Mouse (Mus musculus) adrenal gland, postnatal 14 days (tissue): ENCODE measurements at regions not wholly inside any gene's neighbourhood (a gene's known extent, or its start where the extent isn't known, plus 50 kb on each side); places are given as distances from the start of the nearest gene placed in this dataset.

Experiments
- DNase-seq: peaks from one replicate; pipeline ENCODE4 v3.0.0; 2021; ENCODE audit warnings: mixed read lengths

DNA sequence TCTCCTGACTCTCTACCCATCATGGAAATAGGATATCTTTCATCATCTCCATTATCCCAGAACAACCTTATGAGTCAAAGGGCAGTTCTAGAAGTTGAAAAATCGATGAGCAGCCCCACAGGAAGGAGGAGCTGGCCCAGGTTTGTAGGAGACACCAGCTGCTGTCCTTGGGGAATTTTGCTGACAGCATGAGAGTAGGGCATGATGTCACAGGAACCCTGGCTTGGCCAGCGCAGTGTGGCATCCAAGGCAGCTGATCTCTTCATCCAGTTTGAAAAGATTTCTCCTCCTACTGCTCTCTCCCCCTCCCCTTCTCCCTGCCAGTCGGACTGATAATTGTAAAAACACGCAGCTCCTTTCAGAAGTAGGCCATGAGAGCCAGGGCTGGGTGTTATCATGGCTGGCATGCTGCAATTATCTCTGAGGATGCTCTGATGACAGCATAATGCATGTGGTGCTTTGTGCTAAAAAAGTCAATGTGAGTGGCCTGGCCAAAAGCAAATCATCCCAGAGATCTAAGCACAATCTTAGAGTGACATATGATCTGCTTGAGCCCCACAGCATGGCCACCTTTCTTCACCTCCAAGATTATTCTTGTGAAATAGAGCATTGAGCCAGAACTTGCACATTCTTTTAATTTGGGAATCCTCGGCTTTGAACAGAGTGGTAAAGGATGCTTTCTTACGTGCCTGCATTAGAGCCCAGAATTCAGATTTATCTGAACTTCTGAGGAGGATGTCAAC lies 54.2 kb downstream of the Gjd2 start:
- no peak for DNase-seq

DNA sequence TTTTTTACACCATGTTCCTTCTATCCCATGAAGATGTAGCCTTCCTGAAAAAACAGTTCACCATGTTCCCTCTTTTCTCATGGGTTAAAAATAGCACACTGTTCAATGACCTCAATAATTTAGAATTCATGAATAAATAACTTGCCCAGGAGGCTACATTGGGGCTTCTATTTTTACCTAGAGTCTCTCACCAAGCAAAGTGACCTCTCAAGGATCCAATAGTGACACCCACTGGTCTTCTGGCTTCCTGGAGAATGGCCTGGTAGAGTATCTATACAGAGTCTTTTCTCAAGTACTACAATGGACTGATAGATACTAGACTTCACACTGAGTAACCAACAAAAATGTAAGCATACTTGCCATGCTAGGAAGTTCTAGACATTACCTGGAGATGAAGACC lies 60.9 kb downstream of the Gjd2 start:
- DNase-seq: no peak

DNA sequence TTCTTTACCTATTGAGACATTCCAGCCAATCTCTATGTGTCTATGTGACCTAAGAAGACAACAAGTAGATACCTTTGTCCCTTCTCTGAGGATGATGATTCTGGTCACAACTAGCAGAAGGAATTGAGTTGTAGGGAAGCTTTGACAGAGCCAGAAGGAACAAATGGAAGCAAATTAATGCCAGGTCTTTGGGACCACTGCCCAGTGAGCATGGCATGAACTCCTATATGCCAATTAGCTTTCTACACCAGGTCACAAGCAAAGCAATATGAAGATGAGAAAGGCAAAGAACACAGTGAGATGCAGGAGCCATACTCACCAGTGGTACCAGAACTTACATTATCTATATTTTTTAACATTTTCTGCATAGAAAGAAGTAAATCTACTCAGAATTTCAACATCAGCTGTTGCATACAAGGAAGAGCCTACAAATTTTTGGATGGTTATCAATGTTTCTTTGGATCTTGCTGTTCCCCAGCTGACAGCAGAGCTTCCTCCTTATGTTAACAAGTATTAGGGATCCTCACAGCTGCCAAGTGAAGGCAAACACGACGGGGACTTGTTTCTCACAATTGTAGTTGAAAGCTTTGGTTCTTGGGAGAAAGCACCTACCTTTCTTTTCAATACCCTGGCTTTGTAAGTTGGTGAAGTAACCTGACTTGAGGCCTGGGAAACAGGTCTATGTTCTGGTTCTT lies 64.0 kb downstream of the Gjd2 start:
- DNase-seq: no peak

DNA sequence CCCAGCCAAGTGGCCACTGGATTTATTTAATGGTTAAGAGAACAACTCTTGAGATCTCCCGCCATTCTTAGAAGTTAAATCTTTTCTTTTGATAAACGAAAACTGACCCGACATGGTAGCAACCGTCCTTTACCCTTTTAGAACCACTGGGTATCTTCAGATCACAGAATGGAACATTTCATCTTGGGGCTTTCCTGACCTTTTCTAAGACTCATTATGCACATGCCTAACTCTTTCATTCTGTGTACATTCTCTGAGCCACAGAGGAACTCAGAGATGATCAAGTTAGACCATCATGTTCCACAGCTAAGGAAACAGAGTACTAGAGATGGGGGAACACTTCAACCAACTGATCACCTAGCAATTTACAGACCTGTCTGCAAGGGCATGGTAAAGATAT lies 81.7 kb downstream of the Gjd2 start:
- DNase-seq: no peak

DNA sequence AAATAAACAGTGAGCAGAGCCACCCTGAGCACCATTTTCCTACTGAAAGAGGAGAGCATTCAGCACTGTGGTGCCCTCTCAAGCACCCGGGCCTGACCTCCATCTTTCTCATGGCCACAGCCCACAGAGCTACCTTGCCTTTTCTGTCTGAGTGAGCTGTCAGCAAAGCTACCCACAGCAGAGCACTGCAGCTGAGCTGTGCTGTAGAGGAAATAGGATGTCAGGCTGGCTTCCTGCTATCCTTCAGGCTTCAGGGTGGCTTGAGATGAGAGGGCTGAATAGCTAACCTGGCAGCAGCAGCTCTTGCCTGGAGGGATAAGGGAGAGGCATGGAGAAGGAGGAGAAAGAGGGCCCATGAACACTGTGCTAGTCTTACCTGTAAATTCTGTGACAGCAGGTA lies 82.5 kb downstream of the Gjd2 start:
- DNase-seq: no peak

DNA sequence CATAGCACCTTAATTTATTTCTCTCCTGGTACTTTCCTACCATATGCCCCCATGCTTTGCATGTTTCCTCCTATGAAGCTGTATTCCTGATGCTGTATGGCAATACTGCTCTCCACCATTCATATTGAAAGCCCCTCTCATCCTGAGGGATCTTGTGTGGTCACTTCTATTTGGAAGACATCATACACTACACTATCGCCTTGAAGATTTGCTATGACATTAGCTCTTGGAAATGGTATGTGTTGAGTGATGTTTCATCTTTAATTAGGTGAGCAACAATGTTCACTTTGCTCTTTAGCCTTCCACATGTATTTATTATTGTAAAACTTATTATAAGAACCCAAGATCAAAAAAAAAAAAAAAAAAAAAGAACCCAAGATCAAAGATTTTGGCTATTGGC lies 81.2 kb upstream of the Arhgap11a start:
- DNase-seq: no peak

DNA sequence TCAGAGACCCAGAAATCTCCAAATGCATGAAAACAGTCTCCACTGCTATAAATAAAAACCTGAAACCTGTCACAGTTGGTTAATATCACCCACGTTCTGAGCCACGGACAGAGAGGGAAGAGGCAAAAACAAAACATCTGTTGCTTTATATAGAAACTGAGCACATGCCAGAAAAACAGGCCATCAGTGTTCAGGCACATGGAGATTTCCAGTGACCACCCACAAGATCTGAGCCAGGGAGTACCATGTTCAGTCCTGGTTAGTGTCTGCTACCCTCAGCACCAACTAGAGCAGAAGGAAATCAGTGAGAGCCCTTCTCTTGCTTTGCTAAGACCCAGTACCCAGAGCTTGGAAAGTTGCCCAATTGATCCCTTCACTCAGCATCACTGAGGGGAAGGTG lies 75.7 kb upstream of the Arhgap11a start:
- no peak for DNase-seq

DNA sequence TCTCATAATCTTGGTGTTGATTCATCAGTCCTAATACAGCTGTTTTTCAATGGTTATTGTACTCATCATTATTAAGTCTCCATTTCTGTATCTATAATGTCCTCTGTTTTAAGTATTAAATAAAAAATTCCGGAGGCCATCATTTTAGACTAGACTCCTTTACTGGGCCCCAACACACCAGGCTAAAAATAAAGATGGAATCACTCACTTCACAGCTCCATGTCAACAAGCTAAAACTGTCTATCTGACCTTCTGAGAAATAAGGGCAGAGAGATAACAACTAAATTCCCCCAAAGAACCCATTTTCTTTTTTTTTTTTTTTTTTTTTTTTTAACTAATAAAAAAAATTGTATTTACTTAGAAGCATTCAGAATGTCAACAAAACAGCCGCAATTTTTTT lies 70.5 kb upstream of the Arhgap11a start:
- DNase-seq: no peak

DNA sequence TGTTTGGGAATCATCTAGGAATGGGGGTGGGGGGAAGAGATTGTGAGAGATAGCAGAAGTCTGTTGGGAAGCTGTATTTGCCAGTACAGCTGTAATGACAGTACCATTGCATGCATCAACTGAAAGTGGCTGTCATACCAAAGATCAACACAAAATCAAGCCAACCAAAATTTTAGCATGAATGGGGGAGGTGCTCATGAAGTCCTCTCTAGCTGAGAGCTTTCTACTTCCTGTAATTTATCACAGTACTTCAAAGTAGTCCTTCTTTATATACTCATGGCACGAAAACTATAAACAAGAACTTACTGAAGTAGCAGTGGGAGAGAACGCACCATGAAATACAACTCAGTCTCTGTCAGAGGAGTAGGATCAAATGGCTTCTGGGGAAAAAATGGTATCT lies 65.8 kb upstream of the Arhgap11a start:
- DNase-seq: no peak

DNA sequence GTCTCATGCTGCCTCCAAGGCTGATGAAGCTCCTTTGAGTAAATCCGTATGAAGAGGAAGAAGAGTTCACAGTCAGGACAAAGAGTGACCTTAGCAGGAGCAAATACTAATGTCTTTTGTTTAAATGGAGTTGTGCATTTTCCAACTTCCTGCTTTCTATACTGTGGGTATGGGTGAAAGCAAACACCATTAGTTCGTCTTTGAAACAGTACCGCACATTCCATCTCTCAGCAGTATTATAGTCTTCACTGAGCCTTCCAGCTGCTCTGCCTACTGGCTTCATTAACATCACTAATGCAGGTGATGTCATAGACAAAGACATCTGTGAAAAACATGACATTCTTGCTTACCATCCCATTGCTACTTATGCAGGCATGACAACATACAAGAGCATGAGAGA lies 62.7 kb upstream of the Arhgap11a start:
- no peak for DNase-seq

DNA sequence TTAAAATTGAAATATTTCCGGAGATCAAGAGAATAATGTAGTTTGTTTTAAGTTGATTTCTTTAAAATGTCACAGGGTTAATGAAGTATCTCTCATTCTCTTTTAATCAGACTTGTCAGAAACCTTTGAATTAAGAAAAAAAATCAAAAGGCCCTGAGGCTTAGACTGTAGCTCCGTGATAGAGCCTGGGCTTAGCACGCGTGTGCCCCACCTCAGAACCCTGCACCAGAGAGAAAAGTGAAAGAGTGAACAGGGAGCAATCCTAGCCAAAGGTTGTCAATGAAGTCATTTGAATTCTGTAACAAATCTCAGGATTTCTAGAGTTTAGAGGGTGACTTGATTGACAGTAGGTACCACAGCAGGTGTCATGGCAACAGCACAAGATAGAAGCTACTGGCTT lies 61.0 kb upstream of the Arhgap11a start:
- no peak for DNase-seq

DNA sequence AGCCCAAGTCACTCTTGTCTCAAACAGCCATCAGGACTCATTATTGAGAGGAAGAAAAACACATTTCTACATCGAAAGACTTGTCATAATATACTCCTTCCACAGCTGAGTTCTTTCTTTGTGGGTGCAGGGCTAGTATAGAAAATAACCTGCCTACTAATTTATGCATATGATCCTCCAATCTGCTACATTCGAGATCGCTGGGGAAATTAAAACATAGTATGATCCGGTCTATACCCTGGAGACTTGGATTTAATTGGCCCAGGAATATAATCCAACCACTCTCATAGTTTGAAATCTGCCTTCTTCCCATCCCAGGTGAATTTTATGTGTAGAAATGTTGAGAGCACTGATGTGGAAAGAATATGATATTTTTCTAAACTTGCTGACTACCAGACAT lies 60.2 kb upstream of the Arhgap11a start:
- no peak for DNase-seq

DNA sequence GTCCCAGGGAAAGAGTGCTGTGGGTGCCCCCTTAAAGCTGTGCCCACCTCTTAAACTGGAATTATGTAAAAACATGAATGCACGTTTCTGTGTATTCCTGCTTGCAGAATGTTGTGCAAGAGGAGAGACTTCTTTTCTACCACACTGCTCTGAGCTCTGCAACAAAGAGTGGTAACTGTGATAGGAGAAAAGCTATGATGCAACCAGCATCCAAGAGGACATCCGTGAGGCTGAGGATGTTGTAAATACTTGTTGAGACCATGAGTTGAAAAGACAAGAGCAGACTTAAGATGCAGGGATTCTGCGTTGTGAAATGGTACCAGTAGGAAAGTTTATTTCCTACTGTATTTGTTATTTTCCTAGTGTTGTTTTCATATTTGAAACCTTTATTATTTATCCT lies 56.0 kb upstream of the Arhgap11a start:
- no peak for DNase-seq

DNA sequence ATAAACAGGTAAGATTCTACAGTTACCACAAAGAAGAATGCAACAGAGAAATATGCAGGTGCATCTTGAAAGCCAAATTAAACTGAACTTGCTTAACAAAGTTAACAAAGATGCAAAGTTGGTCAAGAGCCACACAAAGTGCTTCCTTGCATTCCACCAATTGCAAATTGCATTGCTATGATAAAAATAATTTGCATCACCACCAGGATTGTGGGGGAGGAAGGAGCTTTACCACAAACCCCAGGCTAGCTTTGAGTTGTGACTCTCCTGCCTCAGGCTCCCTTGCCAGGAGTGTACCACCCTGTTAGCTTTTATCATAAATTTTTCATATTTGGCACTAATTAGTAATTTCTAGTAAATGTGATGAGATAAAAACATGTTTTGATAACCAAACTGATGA lies 55.4 kb upstream of the Arhgap11a start:
- no peak for DNase-seq

DNA sequence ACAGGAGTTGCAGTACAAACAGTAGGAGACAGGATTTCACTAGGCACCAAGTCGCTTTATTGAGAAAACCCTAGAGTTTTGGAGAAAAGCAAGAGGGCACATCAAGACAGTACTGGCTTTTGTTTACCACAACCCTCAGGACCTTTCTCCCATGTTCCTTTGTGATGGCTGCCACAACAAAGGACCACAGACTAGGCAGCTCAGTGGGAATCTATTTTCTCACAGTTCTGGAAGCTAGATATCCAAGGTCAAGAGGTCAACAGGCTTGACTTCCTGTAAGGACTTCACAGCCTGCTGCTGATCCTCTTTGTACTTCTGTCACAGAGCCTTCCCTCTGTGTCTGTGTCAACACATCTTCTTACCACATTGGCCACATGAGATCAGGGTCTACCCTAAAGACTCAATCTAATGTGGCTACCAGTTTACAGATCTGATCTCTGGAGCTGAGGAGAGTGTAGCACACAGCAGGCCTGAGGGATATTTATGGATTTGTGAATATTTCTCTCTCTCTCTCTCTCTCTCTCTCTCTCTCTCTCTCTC lies 54.6 kb upstream of the Arhgap11a start:
- no peak for DNase-seq

DNA sequence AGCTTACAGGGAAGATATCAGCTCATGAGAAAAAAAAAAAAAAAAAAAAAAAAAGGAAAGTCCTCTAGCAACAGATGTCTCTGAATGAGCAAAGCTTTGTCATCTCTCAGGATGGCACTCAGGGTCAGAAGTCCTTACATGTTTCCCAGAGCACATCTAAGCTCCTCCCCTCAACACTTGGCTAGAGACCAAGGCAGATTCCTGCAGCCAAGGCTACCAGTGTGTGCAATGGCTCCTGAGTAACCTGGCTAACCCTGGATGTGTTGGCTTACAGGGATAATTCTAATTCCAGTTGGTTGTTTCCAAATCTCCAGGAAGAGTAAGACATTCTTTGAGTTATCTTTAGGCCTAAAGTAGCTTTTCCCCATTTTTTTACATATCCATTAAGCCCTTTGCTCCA lies 53.9 kb upstream of the Arhgap11a start:
- DNase-seq: peak; percentile 75

DNA sequence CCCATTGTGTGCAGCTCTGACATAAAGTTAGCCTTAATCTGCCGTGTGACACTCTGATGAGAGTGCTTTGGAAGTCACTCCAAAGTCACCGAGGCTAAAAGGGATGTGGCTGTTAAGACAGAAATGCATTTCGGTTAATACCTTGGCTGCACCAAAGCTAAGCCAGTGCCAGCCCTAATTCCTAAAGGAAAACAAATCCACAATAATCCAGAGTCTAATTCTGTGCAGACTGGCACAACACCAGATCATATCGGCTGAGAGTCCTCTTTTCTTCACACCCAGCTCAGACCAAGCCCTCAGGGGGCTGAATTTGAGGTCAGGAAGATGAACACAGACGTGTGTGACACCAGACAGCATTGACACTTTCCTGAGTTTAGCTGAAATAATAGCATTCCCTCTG lies 52.0 kb upstream of the Arhgap11a start:
- no peak for DNase-seq

DNA sequence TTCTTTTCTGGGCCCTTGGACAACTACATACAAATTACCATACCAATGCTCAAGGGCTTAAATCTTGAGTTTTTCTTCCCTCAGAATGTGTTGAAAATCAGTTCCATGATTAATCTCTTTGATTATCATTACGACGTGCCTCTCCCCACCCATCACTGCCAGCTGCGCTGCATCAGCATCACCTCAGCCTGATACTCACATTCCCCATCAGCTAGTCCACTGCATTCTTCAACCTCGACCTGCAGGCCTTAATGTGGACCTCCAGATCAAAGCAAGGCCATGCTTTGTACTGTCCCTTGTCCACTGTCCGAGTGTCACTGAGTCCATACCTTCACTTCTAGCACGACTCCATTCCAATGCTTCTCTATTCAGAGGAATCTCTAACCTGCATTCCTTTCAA lies 50.3 kb upstream of the Arhgap11a start:
- no peak for DNase-seq
